Mouse (Mus musculus) neural tube, embryonic 13.5 days (tissue): ENCODE results near the gene Camk2g. TPM values are rescaled to one million over a fixed set of nuclear protein-coding genes. Genes with fewer than 3 reads are reported as not detected.

Source experiments
- ATAC-seq: fragments of 200-750 bp; cut with Nextera tagmentation; 2 replicates; pipeline ENCODE4 v1.8.0; 2017; ENCODE audit warnings: low read depth, mild to moderate bottlenecking, moderate TSS enrichment, moderate library complexity
- H3K27ac ChIP-seq: fragments of 300-500 bp; sonication (generic); replicated peaks from 2 replicates; pipeline ENCODE4 v1.5.1; 2015; ENCODE audit warnings: moderate library complexity, mild to moderate bottlenecking, inconsistent platforms
- H3K27me3 ChIP-seq: fragments of 300-500 bp; sonication (generic); 2 replicates; pipeline ENCODE4 v1.6.1; 2015; ENCODE audit warnings: mild to moderate bottlenecking, inconsistent platforms
- H3K36me3 ChIP-seq: fragments of 300-500 bp; sonication (generic); 2 replicates; pipeline ENCODE4 v1.6.1; 2015; ENCODE audit warnings: mild to moderate bottlenecking, inconsistent platforms
- H3K4me1 ChIP-seq: fragments of 300-500 bp; sonication (generic); replicated peaks from 2 replicates; pipeline ENCODE4 v1.6.1; 2015; ENCODE audit warnings: inconsistent platforms
- H3K4me2 ChIP-seq: fragments of 300-500 bp; sonication (generic); 2 replicates; pipeline ENCODE4 v1.6.1; 2015; ENCODE audit warnings: inconsistent platforms, mild to moderate bottlenecking, moderate library complexity
- H3K4me3 ChIP-seq: fragments of 300-500 bp; sonication (generic); 2 replicates; pipeline ENCODE4 v1.5.1; 2015; ENCODE audit warnings: mild to moderate bottlenecking, inconsistent platforms
- H3K9ac ChIP-seq: fragments of 300-500 bp; sonication (generic); 2 replicates; pipeline ENCODE4 v1.6.1; 2015; ENCODE audit warnings: moderate library complexity, mild to moderate bottlenecking, inconsistent platforms
- H3K9me3 ChIP-seq: fragments of 300-500 bp; sonication (generic); 2 replicates; pipeline ENCODE4 v1.6.1; 2016; ENCODE audit warnings: inconsistent platforms
- WGBS: fragments of 180-500 bp; shearing (Covaris S2); methylation state at CpG from one replicate; pipeline ENCODE4 v1.1.7; 2015; 5-methylcytosine and 5-hydroxymethylcytosine counted together
- polyA plus RNA-seq: library from polyadenylated mRNA; unstranded; fragments of >200 nt; fragmentation: Nextera tagmentation; extraction: Ambion mirVana; gene quantifications from 2 replicates; pipeline ENCODE4 v1.2.1, GENCODE M21; 2015

Camk2g gene
- polyA plus RNA-seq, 1 experiment from 2014 or later = 155 TPM

DNA sequence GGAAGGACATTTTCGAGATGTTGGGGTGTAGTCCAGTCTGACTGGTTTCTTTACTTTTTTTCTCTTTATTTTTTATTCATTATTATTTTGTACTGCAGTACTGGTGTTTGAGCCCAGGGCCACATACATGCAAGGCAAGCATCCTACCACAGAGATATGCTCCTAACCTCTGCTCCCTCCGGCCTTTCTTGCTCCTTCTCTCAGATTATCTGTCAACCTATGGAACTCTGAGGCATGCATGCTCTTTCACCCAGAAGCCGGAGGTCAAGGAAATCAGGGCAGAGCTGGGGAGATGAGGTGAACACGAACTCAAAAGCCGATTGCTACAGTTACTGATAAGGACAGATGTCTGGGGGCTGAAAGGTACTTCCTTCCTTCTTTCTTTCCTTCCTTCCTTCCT, 10.6 kb upstream of the Camk2g start:
- WGBS = 79% methylated on average over 5 of the region's 5 CpGs
- no peaks in the 10 kb centered on the region for H3K4me1 ChIP-seq
- no peak overlapping the region for H3K4me3 ChIP-seq
- H3K9me3 ChIP-seq = no peaks in the 10 kb centered on the region
- no peaks in the 10 kb centered on the region for H3K36me3 ChIP-seq
- H3K4me2 ChIP-seq = no peak overlapping the region
- no peak overlapping the region for H3K27ac ChIP-seq
- no peaks in the 10 kb centered on the region for H3K27me3 ChIP-seq
- H3K9ac ChIP-seq = no peak overlapping the region
- ATAC-seq = no peak

GRCm38 (mm10) chr14:20803606-20803938, 9.7 kb upstream of the Camk2g start:
- Histone ChIP-seq H3K9me3 (no peaks in the 10 kb centered on the region), H3K4me2 (no peak overlapping the region), H3K9ac (no peak overlapping the region), H3K27ac (no peak overlapping the region), H3K36me3 (no peaks in the 10 kb centered on the region), H3K4me1 (no peaks in the 10 kb centered on the region), H3K4me3 (no peak overlapping the region), H3K27me3 (no peaks in the 10 kb centered on the region)
- peak; percentile 60; the same call in 1 of the 2 replicates for ATAC-seq
- WGBS = 4% methylated on average over 7 of the region's 7 CpGs

DNA sequence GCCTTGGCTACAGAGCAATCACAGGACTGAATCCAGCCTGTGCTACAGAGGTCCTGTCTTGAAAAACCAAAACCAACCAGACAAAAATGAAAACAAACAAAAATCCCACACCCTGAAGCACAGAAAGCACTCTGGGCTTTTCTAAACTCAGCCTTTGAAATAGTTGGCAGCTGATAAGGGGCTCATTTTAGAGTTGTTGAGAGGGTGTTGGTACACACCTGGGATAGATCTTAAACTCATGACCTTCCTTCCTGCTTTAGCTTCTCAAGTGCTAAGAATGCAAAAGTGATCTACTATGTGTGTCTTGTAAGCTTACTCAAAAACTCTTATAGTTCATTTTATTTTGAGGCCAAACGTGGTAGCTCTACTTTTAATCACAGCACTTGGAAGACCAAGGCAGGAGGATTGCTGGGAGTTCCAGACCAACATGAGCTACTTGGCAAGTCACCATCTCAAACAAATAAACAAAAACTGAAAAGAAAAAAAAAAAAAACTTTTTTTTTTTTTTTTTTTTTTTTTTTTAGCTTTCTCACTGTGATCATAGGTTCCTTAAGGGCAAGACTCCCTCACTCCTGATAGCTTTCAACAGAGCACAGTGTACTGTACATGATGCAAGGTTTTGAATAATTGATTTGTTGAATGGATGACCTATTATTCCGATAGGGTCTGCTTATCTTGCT, 9.2 kb upstream of the Camk2g start:
- no peak overlapping the region for H3K27ac ChIP-seq
- no peaks in the 10 kb centered on the region for H3K27me3 ChIP-seq
- peak; percentile 37; the same call in 1 of the 2 replicates for ATAC-seq
- H3K4me3 ChIP-seq = no peak overlapping the region
- no peaks in the 10 kb centered on the region for H3K9me3 ChIP-seq
- H3K9ac ChIP-seq = no peak overlapping the region
- WGBS = 42% methylated on average over 2 of the region's 2 CpGs
- no peaks in the 10 kb centered on the region for H3K36me3 ChIP-seq
- H3K4me2 ChIP-seq = no peak overlapping the region
- no peaks in the 10 kb centered on the region for H3K4me1 ChIP-seq

DNA sequence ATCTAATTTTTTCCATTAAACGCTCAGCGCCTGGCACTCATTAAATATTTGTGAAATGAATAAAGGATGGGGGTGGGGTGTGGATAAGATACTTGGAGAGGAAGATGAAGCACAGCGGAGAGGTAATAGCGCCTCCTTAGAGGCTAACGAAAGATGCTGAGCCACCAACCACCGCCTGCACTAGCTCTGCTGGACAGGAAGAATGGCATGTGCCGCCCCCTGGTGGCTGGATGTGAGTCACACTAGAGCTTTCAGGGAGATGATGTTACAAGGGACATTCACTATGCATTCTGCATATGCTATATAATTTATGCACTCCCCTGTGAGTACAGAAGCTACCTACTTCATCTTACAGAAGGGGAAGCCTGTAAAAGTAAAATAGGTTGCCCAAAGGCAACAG, 4.9 kb upstream of the Camk2g start:
- H3K9ac ChIP-seq = no peak overlapping the region
- no peaks in the 10 kb centered on the region for H3K9me3 ChIP-seq
- no peak overlapping the region for H3K27ac ChIP-seq
- no peaks in the 10 kb centered on the region for H3K27me3 ChIP-seq
- no peak for ATAC-seq
- H3K4me3 ChIP-seq = no peak overlapping the region
- H3K4me2 ChIP-seq = no peak overlapping the region
- peaks cover 35% of the 10 kb centered on the region for H3K4me1 ChIP-seq
- H3K36me3 ChIP-seq = no peaks in the 10 kb centered on the region
- WGBS = 8% methylated on average over 7 of the region's 7 CpGs

GRCm38 (mm10) chr14:20798300-20798699, 4.4 kb upstream of the Camk2g start:
- Histone ChIP-seq H3K4me1 (peaks cover 35% of the 10 kb centered on the region), H3K9me3 (no peaks in the 10 kb centered on the region), H3K36me3 (no peaks in the 10 kb centered on the region), H3K4me2 (no peak overlapping the region), H3K9ac (no peak overlapping the region), H3K27ac (no peak overlapping the region), H3K27me3 (no peaks in the 10 kb centered on the region), H3K4me3 (no peak overlapping the region)
- no peak for ATAC-seq
- WGBS = 83% methylated on average over 6 of the region's 6 CpGs

DNA sequence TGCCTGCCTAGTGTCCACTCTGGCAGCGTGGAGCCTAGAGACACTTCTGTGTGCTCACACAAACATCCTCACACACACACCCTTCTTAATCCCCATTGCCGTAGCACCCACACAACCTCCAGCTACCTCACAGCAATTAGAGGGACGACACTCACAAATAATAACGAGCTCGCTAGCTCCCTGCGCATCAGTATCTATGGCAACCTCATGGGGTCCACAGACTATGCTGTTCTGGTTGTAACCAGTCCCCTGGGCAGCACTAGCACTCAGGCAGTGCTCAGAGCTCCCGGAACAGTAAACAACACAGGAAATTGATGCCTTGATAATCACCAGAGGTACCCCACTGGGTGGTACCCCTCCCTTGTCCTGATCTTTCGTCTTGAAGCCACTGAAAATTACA, 2.8 kb upstream of the Camk2g start:
- ATAC-seq = peak; percentile 29; the same call in 1 of the 2 replicates
- no peak overlapping the region for H3K9ac ChIP-seq

DNA sequence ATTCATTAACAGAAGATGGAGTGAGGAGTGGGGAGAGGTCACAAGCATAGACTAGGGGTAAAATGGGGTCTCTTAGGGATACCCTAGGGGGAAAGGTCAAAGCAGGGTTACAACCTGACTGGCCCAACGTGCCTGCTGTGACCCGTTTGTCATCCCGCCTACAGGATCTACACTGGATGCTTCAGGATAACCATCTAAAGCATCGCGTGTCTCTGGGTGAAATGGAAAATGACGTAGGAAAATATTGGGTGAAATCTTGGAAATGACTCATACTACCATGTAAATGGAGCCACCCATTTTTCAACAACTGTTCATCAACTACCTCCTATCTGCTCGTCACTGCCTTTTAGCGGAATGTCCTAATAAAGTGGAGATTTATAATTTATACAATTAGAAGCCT, 2.3 kb upstream of the Camk2g start:
- Histone ChIP-seq H3K9me3 (no peaks in the 10 kb centered on the region), H3K4me2 (no peak overlapping the region), H3K4me3 (no peak overlapping the region), H3K27ac (peak overlapping the region; percentile 72), H3K27me3 (no peaks in the 10 kb centered on the region), H3K4me1 (peaks cover 54% of the 10 kb centered on the region), H3K36me3 (peaks cover 10% of the 10 kb centered on the region), H3K9ac (no peak overlapping the region)
- ATAC-seq = no peak
- 62% methylated on average over 8 of the region's 8 CpGs for WGBS

More for the DNA sequence above, 2.8 kb upstream of the Camk2g start:
- Histone ChIP-seq H3K9me3 (no peaks in the 10 kb centered on the region), H3K27me3 (no peaks in the 10 kb centered on the region), H3K27ac (peak overlapping the region; percentile 72), H3K4me3 (0 out of 2 replicates have a peak overlapping the region, but pooled peaks have one; percentile 1), H3K4me1 (peaks cover 50% of the 10 kb centered on the region), H3K36me3 (peaks cover 5% of the 10 kb centered on the region), H3K4me2 (peak overlapping the region; percentile 27)
- WGBS = 19% methylated on average over 8 of the region's 8 CpGs

- 28% methylated on average over 8 of the region's 9 CpGs for WGBS
- H3K9me3 ChIP-seq = no peaks in the 10 kb centered on the region
- H3K4me2 ChIP-seq = peak overlapping the region; percentile 71; the same call in 1 of the 2 replicates
- H3K4me1 ChIP-seq = peaks cover 60% of the 10 kb centered on the region
- H3K9ac ChIP-seq = 0 out of 2 replicates have a peak overlapping the region, but pooled peaks have one; percentile 26
- H3K27ac ChIP-seq = peak overlapping the region; percentile 72
- ATAC-seq = no peak
- H3K36me3 ChIP-seq = peaks cover 15% of the 10 kb centered on the region
- H3K4me3 ChIP-seq = no peak overlapping the region
- no peaks in the 10 kb centered on the region for H3K27me3 ChIP-seq
Measured at GRCm38 (mm10) chr14:20795423-20796152, 1.7 kb upstream of the Camk2g start.

DNA sequence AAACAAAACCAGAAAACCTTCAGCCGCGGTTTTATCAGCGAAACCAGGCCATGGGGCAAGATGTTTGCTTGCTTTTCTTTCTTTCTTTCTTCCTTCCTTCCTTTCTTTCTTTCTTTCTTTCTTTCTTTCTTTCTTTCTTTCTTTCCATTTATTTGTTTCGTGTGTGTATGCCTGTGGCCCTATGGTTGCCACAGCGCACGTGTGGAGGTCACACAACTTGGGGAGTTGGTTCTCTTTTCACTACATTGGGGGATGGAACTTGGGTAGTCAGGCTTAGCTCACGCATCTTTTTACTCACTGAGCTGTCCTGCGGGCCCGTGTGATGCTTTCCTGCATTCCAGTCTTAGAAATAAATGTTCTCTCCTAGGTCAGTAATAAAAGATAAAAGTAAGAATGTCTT, 701 bp upstream of the Camk2g start:
- Histone ChIP-seq H3K36me3 (peaks cover 25% of the 10 kb centered on the region), H3K4me2 (peak overlapping the region; percentile 71), H3K27me3 (no peaks in the 10 kb centered on the region), H3K9ac (peak overlapping the region; percentile 91), H3K27ac (peak overlapping the region; percentile 91; the same call in 1 of the 2 replicates), H3K4me1 (peaks cover 63% of the 10 kb centered on the region), H3K9me3 (no peaks in the 10 kb centered on the region), H3K4me3 (peak overlapping the region; percentile 86)
- WGBS = 10% methylated on average over 9 of the region's 9 CpGs
- ATAC-seq = no peak

DNA sequence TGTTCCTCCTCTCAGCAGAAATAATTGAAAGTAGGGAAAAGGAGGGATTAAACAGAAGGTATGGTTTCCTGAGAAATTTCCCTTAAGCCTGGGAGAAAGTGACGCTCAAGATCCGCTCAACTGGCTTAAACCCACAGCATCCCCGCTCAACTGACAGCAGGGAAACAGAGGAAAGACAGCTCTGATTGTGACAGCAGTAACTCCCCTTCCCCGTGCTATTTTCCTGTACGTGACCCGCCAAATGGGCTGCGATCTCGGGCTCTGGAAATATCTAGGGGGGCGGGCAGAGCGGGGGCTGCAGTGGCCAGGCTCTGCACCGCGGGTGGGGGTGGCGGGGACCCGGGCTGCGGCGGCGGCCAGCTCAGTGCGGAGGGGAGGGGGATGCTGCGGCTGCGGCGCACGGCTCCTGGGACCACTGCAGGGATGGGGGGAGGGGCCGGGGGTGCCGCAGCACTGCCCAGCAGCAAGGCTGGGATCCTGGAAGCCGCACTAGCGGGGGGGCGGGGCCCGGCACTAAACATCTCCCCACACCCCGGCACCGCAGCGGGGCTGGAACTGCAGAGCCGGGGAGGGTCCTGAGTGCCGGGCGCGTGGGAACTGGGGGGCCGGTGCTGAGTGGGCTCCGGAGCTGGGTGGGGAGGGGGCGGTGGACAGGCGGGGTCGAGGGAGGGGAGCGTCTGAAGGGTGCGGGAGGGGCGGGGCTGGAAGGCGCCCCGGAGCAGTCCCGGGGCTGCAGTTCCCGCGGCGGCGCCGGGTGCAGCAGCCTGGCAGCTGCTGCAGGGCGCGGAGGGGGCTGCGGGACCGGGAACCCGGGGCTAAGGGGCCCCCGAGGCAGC, 748 bp downstream of the Camk2g start:
- H3K4me2 ChIP-seq = peak overlapping the region; percentile 71
- no peaks in the 10 kb centered on the region for H3K9me3 ChIP-seq
- H3K9ac ChIP-seq = peak overlapping the region; percentile 91
- ATAC-seq = peak; percentile 74
- peak overlapping the region; percentile 91 for H3K27ac ChIP-seq
- peaks cover 36% of the 10 kb centered on the region for H3K36me3 ChIP-seq
- H3K4me3 ChIP-seq = peak overlapping the region; percentile 86
- no peaks in the 10 kb centered on the region for H3K27me3 ChIP-seq
- WGBS = 1% methylated on average over 47 of the region's 57 CpGs
- peaks cover 66% of the 10 kb centered on the region for H3K4me1 ChIP-seq

GRCm38 (mm10) chr14:20792243-20792921, 1.5 kb downstream of the Camk2g start:
- H3K4me1 ChIP-seq = peaks cover 72% of the 10 kb centered on the region
- H3K36me3 ChIP-seq = peaks cover 41% of the 10 kb centered on the region
- H3K9ac ChIP-seq = peak overlapping the region; percentile 91
- H3K9me3 ChIP-seq = no peaks in the 10 kb centered on the region
- peak overlapping the region; percentile 71 for H3K4me2 ChIP-seq
- H3K27ac ChIP-seq = peak overlapping the region; percentile 91; the same call in 1 of the 2 replicates
- peak overlapping the region; percentile 86 for H3K4me3 ChIP-seq
- no peaks in the 10 kb centered on the region for H3K27me3 ChIP-seq
- 73% methylated on average over 8 of the region's 8 CpGs for WGBS
- no peak for ATAC-seq
